Mouse (Mus musculus) heart, embryonic 11.5 days (tissue): ENCODE data around the gene Dock1. TPM values are rescaled to one million over a fixed set of nuclear protein-coding genes. Genes with fewer than 3 reads are reported as not detected.

Source experiments
- ATAC-seq: fragments of 200-750 bp; cut with Nextera tagmentation; replicated peaks from 2 replicates; pipeline ENCODE4 v1.8.0; 2017; ENCODE audit warnings: moderate library complexity; ENCODE audit not compliant: insufficient number of reproducible peaks, low FRiP score, low TSS enrichment
- H3K27ac ChIP-seq: fragments of 300-500 bp; sonication (generic); 2 replicates; pipeline ENCODE4 v1.5.1; 2014; ENCODE audit warnings: mild to moderate bottlenecking, low read depth, low read length
- H3K27me3 ChIP-seq: fragments of 300-500 bp; sonication (generic); 2 replicates; pipeline ENCODE4 v1.6.1; 2014; ENCODE audit warnings: mild to moderate bottlenecking, low read length, mixed read lengths; ENCODE audit not compliant: control insufficient read depth, insufficient read depth
- H3K36me3 ChIP-seq: fragments of 300-500 bp; sonication (generic); 2 replicates; pipeline ENCODE4 v1.6.1; 2014; ENCODE audit warnings: mild to moderate bottlenecking, low read length, moderate library complexity, mixed read lengths; ENCODE audit not compliant: control insufficient read depth, insufficient read depth
- H3K4me1 ChIP-seq: fragments of 300-500 bp; sonication (generic); 2 replicates; pipeline ENCODE4 v1.6.1; 2014; ENCODE audit warnings: low read length; ENCODE audit not compliant: control insufficient read depth, insufficient read depth
- H3K4me2 ChIP-seq: fragments of 300-500 bp; sonication (generic); 2 replicates; pipeline ENCODE4 v1.6.1; 2014; ENCODE audit warnings: mild to moderate bottlenecking, moderate library complexity
- H3K4me3 ChIP-seq: fragments of 300-500 bp; sonication (generic); 2 replicates; pipeline ENCODE4 v1.5.1; 2014; ENCODE audit warnings: low read depth, low read length
- H3K9ac ChIP-seq: fragments of 300-500 bp; sonication (generic); 2 replicates; pipeline ENCODE4 v1.6.1; 2014; ENCODE audit warnings: mild to moderate bottlenecking, low read depth, low read length, moderate library complexity
- H3K9me3 ChIP-seq: fragments of 300-500 bp; sonication (generic); replicated peaks from 2 replicates; pipeline ENCODE4 v1.6.1; 2016; ENCODE audit warnings: low read length; ENCODE audit not compliant: control insufficient read depth
- WGBS: fragments of 180-500 bp; shearing (Covaris S2); extraction: QIAGEN DNeasy Blood & Tissue Kit; methylation state at CpG from one replicate; pipeline ENCODE4 v1.1.7; 2014; ENCODE audit not compliant: insufficient replicate concordance; 5-methylcytosine and 5-hydroxymethylcytosine counted together
- polyA plus RNA-seq: library from polyadenylated mRNA; unstranded; fragments of >200 nt; fragmentation: Nextera tagmentation; extraction: Ambion mirVana; gene quantifications from 2 replicates; pipeline ENCODE4 v1.2.1, GENCODE M21; 2014

Gene Dock1
- polyA plus RNA-seq, 1 experiment from 2014 or later, result 26.0 TPM

- no peak overlapping the region for H3K9ac ChIP-seq
Observed at GRCm38 (mm10) chr7:134753417-134753816, 83.0 kb downstream of the Dock1 start.

GRCm38 (mm10) chr7:134757605-134758004 is 87.2 kb downstream of the Dock1 start:
- Histone ChIP-seq H3K4me1 (no peaks in the 10 kb centered on the region), H3K4me2 (no peak overlapping the region), H3K27ac (no peak overlapping the region), H3K4me3 (no peak overlapping the region), H3K9ac (no peak overlapping the region), H3K36me3 (0 out of 2 replicates have a peak, but pooled peaks cover 4% of the 10 kb centered on the region), H3K9me3 (no peaks in the 10 kb centered on the region), H3K27me3 (no peaks in the 10 kb centered on the region)
- ATAC-seq, result no peak
- WGBS, result 90% methylated on average over 7 of the region's 7 CpGs

More at GRCm38 (mm10) chr7:134753417-134753816, 83.0 kb downstream of the Dock1 start:
- H3K4me1 ChIP-seq, result no peaks in the 10 kb centered on the region
- H3K27ac ChIP-seq, result no peak overlapping the region
- H3K9me3 ChIP-seq, result no peaks in the 10 kb centered on the region
- no peak for ATAC-seq
- no peaks in the 10 kb centered on the region for H3K27me3 ChIP-seq
- 56% methylated on average over 5 of the region's 5 CpGs for WGBS
- peaks cover 2% of the 10 kb centered on the region for H3K36me3 ChIP-seq
- no peak overlapping the region for H3K4me3 ChIP-seq
- H3K4me2 ChIP-seq, result no peak overlapping the region

- H3K27me3 ChIP-seq, result no peaks in the 10 kb centered on the region
- ATAC-seq, result no peak
- WGBS, result 85% methylated on average over 4 of the region's 4 CpGs
Observed at GRCm38 (mm10) chr7:134761799-134762198, 91.3 kb downstream of the Dock1 start.

GRCm38 (mm10) chr7:134765130-134765529 is 94.7 kb downstream of the Dock1 start:
- Histone ChIP-seq H3K4me2 (no peak overlapping the region), H3K4me3 (no peak overlapping the region), H3K9me3 (no peaks in the 10 kb centered on the region), H3K27ac (no peak overlapping the region), H3K27me3 (no peaks in the 10 kb centered on the region), H3K9ac (no peak overlapping the region), H3K4me1 (no peaks in the 10 kb centered on the region), H3K36me3 (peaks cover 11% of the 10 kb centered on the region)
- ATAC-seq, result no peak
- WGBS, result 78% methylated on average over 13 of the region's 13 CpGs

More at GRCm38 (mm10) chr7:134761799-134762198, 91.3 kb downstream of the Dock1 start:
- no peak overlapping the region for H3K4me2 ChIP-seq
- no peaks in the 10 kb centered on the region for H3K9me3 ChIP-seq
- no peak overlapping the region for H3K4me3 ChIP-seq
- H3K27ac ChIP-seq, result no peak overlapping the region
- no peak overlapping the region for H3K9ac ChIP-seq
- H3K36me3 ChIP-seq, result peaks cover 4% of the 10 kb centered on the region
- no peaks in the 10 kb centered on the region for H3K4me1 ChIP-seq

GRCm38 (mm10) chr7:134771314-134771713 is 100.9 kb downstream of the Dock1 start:
- H3K9ac ChIP-seq, result no peak overlapping the region
- 91% methylated on average over 9 of the region's 9 CpGs for WGBS
- no peak for ATAC-seq
- H3K27ac ChIP-seq, result no peak overlapping the region
- H3K9me3 ChIP-seq, result no peaks in the 10 kb centered on the region
- no peaks in the 10 kb centered on the region for H3K27me3 ChIP-seq
- H3K4me1 ChIP-seq, result no peaks in the 10 kb centered on the region
- H3K36me3 ChIP-seq, result peaks cover 28% of the 10 kb centered on the region
- H3K4me3 ChIP-seq, result no peak overlapping the region
- no peak overlapping the region for H3K4me2 ChIP-seq

- 56% methylated on average over 7 of the region's 7 CpGs for WGBS
- H3K4me2 ChIP-seq, result no peak overlapping the region
- no peaks in the 10 kb centered on the region for H3K27me3 ChIP-seq
- H3K4me1 ChIP-seq, result no peaks in the 10 kb centered on the region
- no peak overlapping the region for H3K27ac ChIP-seq
- H3K9ac ChIP-seq, result no peak overlapping the region
- no peak overlapping the region for H3K4me3 ChIP-seq
- ATAC-seq, result no peak
- peaks cover 23% of the 10 kb centered on the region for H3K36me3 ChIP-seq
- no peaks in the 10 kb centered on the region for H3K9me3 ChIP-seq
Observed at GRCm38 (mm10) chr7:134772363-134772762, 101.9 kb downstream of the Dock1 start.

GRCm38 (mm10) chr7:134772867-134773590 is 102.6 kb downstream of the Dock1 start:
- Histone ChIP-seq H3K27me3 (no peaks in the 10 kb centered on the region), H3K4me3 (no peak overlapping the region), H3K4me2 (no peak overlapping the region), H3K27ac (no peak overlapping the region), H3K9me3 (no peaks in the 10 kb centered on the region), H3K4me1 (no peaks in the 10 kb centered on the region), H3K36me3 (peaks cover 23% of the 10 kb centered on the region), H3K9ac (no peak overlapping the region)
- WGBS, result 82% methylated on average over 15 of the region's 15 CpGs
- no peak for ATAC-seq

- no peak overlapping the region for H3K27ac ChIP-seq
- H3K4me3 ChIP-seq, result no peak overlapping the region
- H3K4me2 ChIP-seq, result no peak overlapping the region
- WGBS, result 87% methylated on average over 6 of the region's 6 CpGs
- peaks cover 21% of the 10 kb centered on the region for H3K36me3 ChIP-seq
- ATAC-seq, result no peak
- no peaks in the 10 kb centered on the region for H3K27me3 ChIP-seq
- no peak overlapping the region for H3K9ac ChIP-seq
- no peaks in the 10 kb centered on the region for H3K9me3 ChIP-seq
- H3K4me1 ChIP-seq, result no peaks in the 10 kb centered on the region
Observed at GRCm38 (mm10) chr7:134773761-134774415, 103.4 kb downstream of the Dock1 start.
